Mouse (Mus musculus) midbrain, postnatal 0 days (tissue): ENCODE data around the gene Zbtb8os. TPM values are rescaled to one million over a fixed set of nuclear protein-coding genes. Genes with fewer than 3 reads are reported as not detected.

Experiments
- ATAC-seq: fragments of 200-750 bp; cut with Nextera tagmentation; 2 replicates; pipeline ENCODE4 v1.8.0; 2017; ENCODE audit warnings: moderate number of reproducible peaks, mild to moderate bottlenecking, moderate TSS enrichment, moderate library complexity; ENCODE audit not compliant: low FRiP score
- DNase-seq: peaks from one replicate; pipeline ENCODE4 v3.0.0-alpha.2; 2015; ENCODE audit warnings: low spot score
- H3K27ac ChIP-seq: fragments of 300-500 bp; sonication (generic); 2 replicates; pipeline ENCODE4 v1.5.1; 2014; ENCODE audit warnings: low read depth, mild to moderate bottlenecking, low read length, mixed read lengths
- H3K27me3 ChIP-seq: fragments of 300-500 bp; sonication (generic); 2 replicates; pipeline ENCODE4 v1.6.1; 2014; ENCODE audit warnings: low read length, control low read depth, mixed read lengths; ENCODE audit not compliant: insufficient read depth
- H3K36me3 ChIP-seq: fragments of 300-500 bp; sonication (generic); 2 replicates; pipeline ENCODE4 v1.6.1; 2014; ENCODE audit warnings: low read length, control low read depth, mixed read lengths; ENCODE audit not compliant: insufficient read depth
- H3K4me1 ChIP-seq: fragments of 300-500 bp; sonication (generic); 2 replicates; pipeline ENCODE4 v1.6.1; 2014; ENCODE audit warnings: mild to moderate bottlenecking, control low read depth, antibody characterized with exemption, low read length, mixed read lengths; ENCODE audit not compliant: insufficient read depth
- H3K4me2 ChIP-seq: fragments of 300-500 bp; sonication (generic); 2 replicates; pipeline ENCODE4 v1.6.1; 2014; ENCODE audit warnings: low read depth, mild to moderate bottlenecking, low read length, mixed read lengths; ENCODE audit not compliant: poor library complexity, severe bottlenecking
- H3K4me3 ChIP-seq: fragments of 300-500 bp; sonication (generic); 2 replicates; pipeline ENCODE4 v1.5.1; 2014; ENCODE audit warnings: low read depth, mild to moderate bottlenecking, low read length, moderate library complexity
- H3K9ac ChIP-seq: fragments of 300-500 bp; sonication (generic); replicated peaks from 2 replicates; pipeline ENCODE4 v1.6.1; 2014; ENCODE audit warnings: mild to moderate bottlenecking, low read length, moderate library complexity, mixed read lengths; ENCODE audit not compliant: poor library complexity, severe bottlenecking
- H3K9me3 ChIP-seq: fragments of 300-500 bp; sonication (generic); 2 replicates; pipeline ENCODE4 v1.6.1; 2016; ENCODE audit warnings: low read length, control low read depth
- CTCF ChIP-seq: IDR thresholded peaks from 2 replicates; pipeline ENCODE4 v1.5.1; 2016; ENCODE audit warnings: antibody characterized with exemption, mild to moderate bottlenecking
- WGBS: fragments of 180-500 bp; shearing (Covaris S2); extraction: QIAGEN DNeasy Blood & Tissue Kit; methylation state at CpG from one replicate; pipeline ENCODE4 v1.1.7; 2014; 5-methylcytosine and 5-hydroxymethylcytosine counted together
- polyA plus RNA-seq: library from polyadenylated mRNA; unstranded; fragments of >200 nt; fragmentation: Nextera tagmentation; extraction: Ambion mirVana; gene quantifications from 2 replicates; pipeline ENCODE4 v1.2.1, GENCODE M21; 2015
- total RNA-seq: library from RNA; depleted of rRNA; stranded (reverse); fragments of >200 nt; gene quantifications from 2 replicates; pipeline ENCODE4 v1.2.3, GENCODE M21; 2014

The Zbtb8os gene
- total and polyA plus RNA-seq, 2 experiments from 2014 or later, result 4.1 to 15.6 TPM

GRCm38 (mm10) chr4:129362771-129363170 lies 27.3 kb downstream of the Zbtb8os start:
- Histone ChIP-seq H3K4me1 (no peaks in the 10 kb centered on the region), H3K4me3 (no peak overlapping the region), H3K36me3 (peaks cover 21% of the 10 kb centered on the region), H3K9me3 (no peaks in the 10 kb centered on the region), H3K27ac (no peak overlapping the region), H3K9ac (no peak overlapping the region), H3K27me3 (no peaks in the 10 kb centered on the region), H3K4me2 (no peak overlapping the region)
- 73% methylated on average over 5 of the region's 5 CpGs for WGBS
- no peak for ATAC-seq
- DNase-seq, result no peak
- TF ChIP-seq CTCF, result no peak

GRCm38 (mm10) chr4:129363463-129363862 lies 28.0 kb downstream of the Zbtb8os start:
- H3K36me3 ChIP-seq, result peaks cover 15% of the 10 kb centered on the region
- 89% methylated on average over 9 of the region's 9 CpGs for WGBS
- no peak overlapping the region for H3K4me3 ChIP-seq
- DNase-seq (no peak), ATAC-seq (no peak)
- no peak overlapping the region for H3K9ac ChIP-seq
- no peak overlapping the region for H3K4me2 ChIP-seq
- no peaks in the 10 kb centered on the region for H3K4me1 ChIP-seq
- no peak overlapping the region for H3K27ac ChIP-seq
- no peaks in the 10 kb centered on the region for H3K9me3 ChIP-seq
- no peak for TF ChIP-seq CTCF
- H3K27me3 ChIP-seq, result no peaks in the 10 kb centered on the region

DNA sequence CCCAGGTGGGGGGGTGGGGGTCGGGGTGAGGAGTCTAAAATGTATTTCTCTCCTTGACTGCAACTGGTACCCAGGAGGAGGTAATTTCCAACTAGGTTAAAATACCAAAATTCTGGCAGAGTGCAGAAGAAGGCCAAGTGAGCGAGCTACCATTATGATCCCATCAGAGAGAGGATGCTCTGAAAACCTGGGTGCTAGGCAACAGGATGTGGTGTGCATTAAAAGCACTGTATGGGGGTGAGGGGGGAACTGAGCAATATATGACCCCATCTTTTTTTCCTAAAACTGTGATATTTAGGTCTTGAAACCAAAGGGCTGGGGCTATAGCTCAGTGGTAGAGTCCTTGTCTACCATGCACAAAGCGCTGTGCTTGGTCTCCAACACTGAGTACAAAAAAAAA lies 28.9 kb downstream of the Zbtb8os start:
- Histone ChIP-seq H3K4me2 (no peak overlapping the region), H3K9me3 (no peaks in the 10 kb centered on the region), H3K9ac (no peak overlapping the region), H3K4me3 (no peak overlapping the region), H3K27ac (no peak overlapping the region), H3K27me3 (no peaks in the 10 kb centered on the region), H3K4me1 (no peaks in the 10 kb centered on the region), H3K36me3 (peaks cover 17% of the 10 kb centered on the region)
- no peak for DNase-seq
- 92% methylated on average over 3 of the region's 3 CpGs for WGBS
- ATAC-seq, result no peak
- no peak for TF ChIP-seq CTCF

DNA sequence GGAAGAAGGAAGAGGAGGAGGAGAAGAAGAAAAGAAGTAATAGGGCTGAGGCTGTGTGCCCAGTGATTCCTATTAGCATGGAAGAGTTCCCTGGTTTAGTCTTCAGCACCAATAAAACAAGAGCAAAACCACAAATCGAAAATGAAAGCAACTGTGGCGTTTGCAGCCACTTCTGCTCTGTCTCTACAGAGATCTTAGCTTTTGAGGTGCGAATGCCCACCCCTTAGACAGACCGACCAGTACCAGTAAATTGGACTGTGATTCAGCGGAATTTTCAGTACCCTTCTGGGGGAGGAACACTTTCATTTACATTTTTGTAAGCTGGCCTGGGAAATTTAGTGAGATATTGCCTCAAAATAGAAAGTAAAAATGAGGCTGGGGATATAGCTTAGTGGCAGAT lies 29.7 kb downstream of the Zbtb8os start:
- no peak for ATAC-seq
- Histone ChIP-seq H3K27me3 (no peaks in the 10 kb centered on the region), H3K27ac (no peak overlapping the region), H3K9ac (no peak overlapping the region), H3K4me3 (no peak overlapping the region), H3K4me1 (no peaks in the 10 kb centered on the region), H3K4me2 (no peak overlapping the region), H3K9me3 (no peaks in the 10 kb centered on the region), H3K36me3 (peaks cover 12% of the 10 kb centered on the region)
- DNase-seq, result no peak
- no peak for TF ChIP-seq CTCF
- 90% methylated on average over 5 of the region's 5 CpGs for WGBS

- DNase-seq (no peak), ATAC-seq (no peak)
- H3K9me3 ChIP-seq, result no peaks in the 10 kb centered on the region
- no peak overlapping the region for H3K9ac ChIP-seq
- no peak overlapping the region for H3K27ac ChIP-seq
- 0 out of 2 replicates have a peak, but pooled peaks cover 4% of the 10 kb centered on the region for H3K36me3 ChIP-seq
- H3K4me1 ChIP-seq, result no peaks in the 10 kb centered on the region; the same call in 1 of the 2 replicates
- WGBS, result 92% methylated on average over 3 of the region's 3 CpGs
- no peak overlapping the region for H3K4me2 ChIP-seq
- no peak for TF ChIP-seq CTCF
- no peaks in the 10 kb centered on the region for H3K27me3 ChIP-seq
- H3K4me3 ChIP-seq, result no peak overlapping the region
Observed at GRCm38 (mm10) chr4:129371391-129371790, 35.9 kb downstream of the Zbtb8os start.

- Histone ChIP-seq H3K4me1 (no peaks in the 10 kb centered on the region; the same call in 1 of the 2 replicates), H3K4me3 (no peak overlapping the region), H3K27me3 (no peaks in the 10 kb centered on the region), H3K36me3 (0 out of 2 replicates have a peak, but pooled peaks cover 4% of the 10 kb centered on the region), H3K9ac (no peak overlapping the region), H3K9me3 (no peaks in the 10 kb centered on the region), H3K27ac (no peak overlapping the region), H3K4me2 (no peak overlapping the region)
- TF ChIP-seq CTCF, result no peak
- ATAC-seq (no peak), DNase-seq (no peak)
- 48% methylated on average over 8 of the region's 8 CpGs for WGBS
Observed at GRCm38 (mm10) chr4:129373202-129373976, 37.9 kb downstream of the Zbtb8os start.
